Mouse (Mus musculus): ENCODE measurements around the gene Socs3. TPM values are rescaled to one million over a fixed set of nuclear protein-coding genes. Genes with fewer than 3 reads are reported as not detected.

Gene Socs3
- total RNA-seq, 1 experiment from 2014 or later: 44.5 TPM

DNA sequence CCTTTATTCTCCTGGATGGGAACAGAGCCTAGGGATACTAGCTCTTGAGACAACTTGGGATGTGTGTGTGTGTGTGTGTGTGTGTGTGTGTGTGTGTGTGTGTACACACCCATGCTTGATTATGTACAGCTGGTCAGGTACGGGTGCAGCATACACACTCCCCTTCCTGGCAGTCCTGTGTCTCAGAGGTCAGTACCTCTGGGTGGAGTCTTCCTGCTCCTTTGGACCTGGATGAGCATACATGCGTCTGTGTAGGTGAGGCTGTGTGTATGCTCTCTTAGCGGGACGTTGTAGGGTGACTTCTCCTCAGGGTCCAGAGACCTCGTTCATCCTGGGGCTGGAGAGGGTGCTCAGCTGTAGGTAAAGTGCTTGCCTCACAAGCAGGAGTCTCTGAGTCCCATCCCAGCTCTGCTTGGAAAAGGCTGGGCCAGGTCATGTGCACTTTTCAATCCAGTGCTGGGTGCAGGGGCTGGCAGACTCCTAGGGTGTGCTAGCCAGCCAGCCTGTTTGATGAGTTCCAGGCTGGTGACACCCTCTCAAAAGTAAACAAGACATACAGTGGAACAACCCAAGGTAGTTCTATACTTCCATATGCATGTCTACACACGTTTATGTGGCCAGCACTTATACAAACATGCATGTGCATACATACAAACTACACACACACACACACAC, 29.6 kb upstream of the Socs3 start:
- no peak for ATAC-seq (replicated peaks in 1 of 2; ENCODE audit: insufficient read depth in 1 of 2, low FRiP score in 2 of 2, low TSS enrichment in 1 of 2, low read depth in 1 of 2, poor library complexity in 2 of 2, severe bottlenecking in 2 of 2)

- ATAC-seq (replicated peaks in 1 of 2; ENCODE audit: insufficient read depth in 1 of 2, low FRiP score in 2 of 2, low TSS enrichment in 1 of 2, low read depth in 1 of 2, poor library complexity in 2 of 2, severe bottlenecking in 2 of 2): no peak
Measured at GRCm38 (mm10) chr11:117998356-117998755, 28.5 kb upstream of the Socs3 start.

DNA sequence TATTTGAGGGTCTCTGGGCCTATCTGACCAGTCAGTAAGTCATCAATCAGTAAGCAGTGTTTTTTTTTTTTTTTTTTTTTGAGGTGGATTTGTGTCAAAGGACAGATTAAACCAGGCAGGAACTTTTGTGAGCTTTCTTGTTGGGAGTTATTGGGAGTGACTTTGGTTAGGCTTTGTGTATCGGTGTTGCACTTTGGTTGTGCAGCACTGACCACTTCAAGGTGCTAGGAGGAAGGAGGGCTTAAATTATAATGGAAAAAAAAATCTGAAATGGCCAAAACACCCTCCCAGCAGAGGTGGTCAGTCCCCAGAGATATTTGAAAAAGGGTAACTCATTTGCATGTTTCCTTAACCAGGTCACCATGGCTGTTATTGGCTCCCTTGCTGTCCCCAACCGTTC, 27.2 kb upstream of the Socs3 start:
- ATAC-seq (replicated peaks in 1 of 2; ENCODE audit: insufficient read depth in 1 of 2, low FRiP score in 2 of 2, low TSS enrichment in 1 of 2, low read depth in 1 of 2, poor library complexity in 2 of 2, severe bottlenecking in 2 of 2): no peak

GRCm38 (mm10) chr11:117996066-117996465, 26.2 kb upstream of the Socs3 start:
- no peak for ATAC-seq (replicated peaks in 1 of 2; ENCODE audit: insufficient read depth in 1 of 2, low FRiP score in 2 of 2, low TSS enrichment in 1 of 2, low read depth in 1 of 2, poor library complexity in 2 of 2, severe bottlenecking in 2 of 2)

- no peak for ATAC-seq (replicated peaks in 1 of 2; ENCODE audit: insufficient read depth in 1 of 2, low FRiP score in 2 of 2, low TSS enrichment in 1 of 2, low read depth in 1 of 2, poor library complexity in 2 of 2, severe bottlenecking in 2 of 2)
Measured at GRCm38 (mm10) chr11:117995661-117996060, 25.8 kb upstream of the Socs3 start.

- ATAC-seq (replicated peaks in 1 of 2; ENCODE audit: insufficient read depth in 1 of 2, low FRiP score in 2 of 2, low TSS enrichment in 1 of 2, low read depth in 1 of 2, poor library complexity in 2 of 2, severe bottlenecking in 2 of 2): no peak
Measured at GRCm38 (mm10) chr11:117995255-117995654, 25.4 kb upstream of the Socs3 start.

DNA sequence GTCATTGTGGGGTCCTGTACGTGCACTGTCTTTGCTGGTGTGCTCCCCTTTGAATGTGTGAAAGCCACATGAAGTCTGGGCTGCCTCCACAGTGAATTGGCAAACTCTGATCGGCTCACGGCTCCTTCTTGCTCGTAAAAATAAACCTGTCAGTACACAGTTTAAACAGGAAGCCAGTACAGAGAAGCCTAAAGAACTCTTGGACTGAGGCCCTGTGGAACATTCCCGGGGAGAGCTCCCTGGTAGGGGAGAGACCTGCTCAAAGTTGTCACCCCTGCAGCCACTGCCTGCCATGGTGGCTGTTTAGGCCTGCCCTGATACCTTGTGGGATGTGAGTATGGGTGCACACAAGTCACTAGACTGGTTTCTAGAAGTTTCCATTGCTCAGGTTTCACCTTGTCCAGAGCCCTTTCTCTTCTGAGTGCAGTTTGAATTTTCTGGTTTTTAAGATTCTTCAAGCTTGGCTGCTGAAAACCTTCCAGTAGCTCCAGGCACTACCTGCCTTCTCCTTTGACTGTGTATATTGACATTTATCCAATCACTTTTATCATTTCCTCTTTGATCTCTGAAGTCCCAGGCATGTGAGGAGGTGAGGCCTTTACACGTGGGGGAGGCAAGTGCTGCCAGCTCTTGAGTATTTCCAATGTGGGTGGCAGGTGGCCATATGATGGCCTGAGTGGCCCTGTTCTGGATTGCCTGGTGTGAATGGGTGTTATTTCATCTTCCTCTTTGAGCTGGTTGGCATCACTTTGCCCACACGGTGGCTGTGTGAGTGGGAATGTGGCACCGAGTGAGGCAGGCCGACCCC, 24.6 kb upstream of the Socs3 start:
- ATAC-seq (replicated peaks in 1 of 2; ENCODE audit: insufficient read depth in 1 of 2, low FRiP score in 2 of 2, low TSS enrichment in 1 of 2, low read depth in 1 of 2, poor library complexity in 2 of 2, severe bottlenecking in 2 of 2): no peak

DNA sequence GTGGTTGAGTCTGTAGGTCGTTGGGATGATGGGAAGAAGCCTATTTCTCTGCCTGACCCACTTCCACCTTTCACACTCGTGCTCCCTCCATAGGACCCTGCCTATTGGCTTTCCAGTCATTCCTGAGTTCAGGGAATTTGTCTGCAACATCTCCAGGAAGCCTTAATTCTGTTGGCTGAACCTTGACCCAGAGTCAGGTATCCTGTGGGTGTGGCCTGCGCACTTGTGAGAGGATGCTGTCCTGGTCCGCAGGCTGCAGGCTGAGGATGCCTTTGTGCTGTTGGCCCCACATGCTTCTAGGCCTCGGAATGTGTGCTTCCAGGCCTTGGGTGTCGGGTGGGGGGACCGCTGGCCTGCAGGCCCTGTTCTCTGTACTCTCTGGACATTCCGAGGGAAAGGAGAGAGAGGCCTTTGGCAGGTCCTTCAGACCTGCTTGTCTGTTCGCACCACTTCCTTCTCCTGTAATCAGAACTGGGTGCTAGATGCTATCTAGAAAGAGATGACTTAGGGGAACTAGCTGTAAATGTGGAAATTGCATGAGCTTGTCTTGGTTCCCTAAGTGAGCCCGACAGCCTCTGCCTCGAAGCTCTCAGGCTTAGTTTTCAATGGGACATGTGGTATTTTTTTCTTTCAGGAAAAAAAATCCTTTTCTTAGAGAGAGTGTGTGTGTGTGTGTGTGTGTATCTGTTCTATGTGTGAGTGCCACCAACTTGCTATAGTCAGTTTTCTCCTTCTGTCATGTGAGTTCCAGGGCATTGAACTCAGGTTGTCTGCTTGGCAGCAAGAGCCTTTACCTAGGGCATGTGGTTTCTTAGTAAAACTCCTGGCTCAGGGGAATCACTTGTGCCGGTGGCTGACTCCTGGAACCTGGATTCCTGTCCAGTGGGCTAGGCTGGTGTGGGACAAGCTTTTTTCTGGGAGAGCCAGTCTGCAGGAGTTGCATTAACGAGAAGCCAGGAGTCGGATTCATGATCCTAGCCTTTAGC, 23.6 kb upstream of the Socs3 start:
- peak in 1 of 2 experiments; percentile 14; a peak in 2 of 4 replicates for ATAC-seq (replicated peaks in 1 of 2; ENCODE audit: insufficient read depth in 1 of 2, low FRiP score in 2 of 2, low TSS enrichment in 1 of 2, low read depth in 1 of 2, poor library complexity in 2 of 2, severe bottlenecking in 2 of 2)

DNA sequence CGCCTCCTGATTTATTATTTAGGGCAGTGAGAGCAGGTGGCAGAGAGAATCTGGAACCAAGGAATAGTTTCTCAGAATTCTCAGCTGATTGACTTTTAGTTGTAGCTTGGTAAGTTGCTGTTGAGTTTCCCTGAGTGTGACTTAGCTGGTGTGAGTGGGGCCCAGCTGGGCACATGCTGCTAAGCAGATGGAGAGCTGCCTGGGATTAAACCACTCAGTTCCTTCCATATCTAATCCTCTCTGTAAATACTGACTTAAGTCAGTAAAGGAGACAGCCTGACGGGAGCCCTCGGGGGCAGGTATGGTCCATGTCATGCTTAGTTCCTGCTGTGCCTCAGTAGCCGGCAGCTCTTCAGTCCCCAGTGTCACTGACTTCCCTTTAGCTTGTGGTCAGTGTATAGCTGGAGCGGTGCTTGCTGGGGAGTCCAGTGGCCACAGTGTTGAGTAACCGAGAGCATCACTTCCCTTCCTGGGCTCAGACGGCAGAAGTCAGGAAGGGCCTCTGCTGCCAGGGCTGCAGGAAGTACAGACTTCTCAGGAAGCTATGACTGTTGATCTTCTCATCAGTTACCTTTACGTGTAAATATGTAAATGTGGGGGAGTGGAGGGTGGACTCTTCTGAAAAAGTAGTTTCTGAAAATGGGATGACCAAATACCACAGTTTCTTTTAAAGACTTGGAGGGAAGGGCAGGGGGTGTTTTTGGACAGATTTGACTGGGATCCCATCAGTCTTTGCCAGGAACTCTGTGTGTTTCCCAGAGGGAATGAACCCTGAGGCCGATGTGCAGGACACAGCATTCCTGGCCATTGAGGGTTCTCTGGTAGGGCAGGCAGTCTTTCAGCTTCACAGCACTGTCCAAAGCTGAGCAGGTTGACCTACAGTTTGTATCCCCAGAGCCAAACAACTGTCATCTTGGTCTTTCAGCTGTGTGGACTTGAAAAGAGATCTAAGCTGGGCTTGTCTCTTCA, 21.9 kb upstream of the Socs3 start:
- ATAC-seq (replicated peaks in 1 of 2; ENCODE audit: insufficient read depth in 1 of 2, low FRiP score in 2 of 2, low TSS enrichment in 1 of 2, low read depth in 1 of 2, poor library complexity in 2 of 2, severe bottlenecking in 2 of 2): peak; percentile 74 to 85

DNA sequence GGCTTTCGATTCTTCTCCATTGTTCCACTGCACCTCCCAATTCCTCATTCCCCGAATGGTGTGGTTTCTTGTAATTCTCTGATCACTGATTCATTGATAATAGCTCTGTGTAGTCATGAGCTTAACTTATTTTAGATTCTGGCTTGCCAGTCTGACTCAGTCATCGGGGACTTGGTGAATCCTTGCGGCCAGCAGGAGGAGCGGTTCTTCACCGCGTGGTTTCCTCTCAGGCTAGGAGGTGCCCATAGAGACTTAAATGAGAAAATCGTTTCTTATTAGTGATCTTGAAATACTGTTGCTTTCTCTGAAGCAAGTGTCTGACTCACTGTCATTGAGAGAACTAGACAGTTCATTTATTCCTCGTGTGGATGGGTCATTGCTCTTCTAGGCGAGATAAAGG, 20.1 kb upstream of the Socs3 start:
- ATAC-seq (replicated peaks in 1 of 2; ENCODE audit: insufficient read depth in 1 of 2, low FRiP score in 2 of 2, low TSS enrichment in 1 of 2, low read depth in 1 of 2, poor library complexity in 2 of 2, severe bottlenecking in 2 of 2): no peak

DNA sequence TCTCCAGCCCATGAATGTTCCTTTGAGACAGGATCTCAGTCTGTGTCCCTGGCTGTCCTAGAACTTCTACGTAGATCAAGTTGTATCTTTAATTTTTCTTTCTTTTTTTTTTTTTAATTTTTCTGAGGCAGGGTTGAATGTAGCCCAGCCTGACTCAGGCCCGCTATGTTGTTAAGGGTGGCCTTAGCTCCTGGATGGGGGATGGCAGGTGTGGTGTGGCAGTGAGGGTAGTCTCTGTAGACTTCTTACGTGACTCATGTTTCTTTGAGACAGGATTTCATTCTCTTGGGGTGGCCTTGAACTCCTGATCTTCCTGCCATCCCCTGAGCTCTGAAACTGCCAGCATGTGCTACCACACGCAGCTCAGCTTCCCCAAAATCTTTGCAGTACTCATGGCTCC, 19.4 kb upstream of the Socs3 start:
- no peak for ATAC-seq (replicated peaks in 1 of 2; ENCODE audit: insufficient read depth in 1 of 2, low FRiP score in 2 of 2, low TSS enrichment in 1 of 2, low read depth in 1 of 2, poor library complexity in 2 of 2, severe bottlenecking in 2 of 2)

- ATAC-seq (replicated peaks in 1 of 2; ENCODE audit: insufficient read depth in 1 of 2, low FRiP score in 2 of 2, low TSS enrichment in 1 of 2, low read depth in 1 of 2, poor library complexity in 2 of 2, severe bottlenecking in 2 of 2): no peak
Measured at GRCm38 (mm10) chr11:117987968-117988367, 18.1 kb upstream of the Socs3 start.

GRCm38 (mm10) chr11:117987032-117987451, 17.2 kb upstream of the Socs3 start:
- peak in 1 of 2 experiments; percentile 28; a peak in 1 of 4 replicates for ATAC-seq (replicated peaks in 1 of 2; ENCODE audit: insufficient read depth in 1 of 2, low FRiP score in 2 of 2, low TSS enrichment in 1 of 2, low read depth in 1 of 2, poor library complexity in 2 of 2, severe bottlenecking in 2 of 2)

GRCm38 (mm10) chr11:117986126-117987031, 16.5 kb upstream of the Socs3 start, which contains the start of gene Pgs1:
Pgs1 (plus strand) TSS chr11:117986292.
- peak; percentile 50 to 56 for ATAC-seq (replicated peaks in 1 of 2; ENCODE audit: insufficient read depth in 1 of 2, low FRiP score in 2 of 2, low TSS enrichment in 1 of 2, low read depth in 1 of 2, poor library complexity in 2 of 2, severe bottlenecking in 2 of 2)

DNA sequence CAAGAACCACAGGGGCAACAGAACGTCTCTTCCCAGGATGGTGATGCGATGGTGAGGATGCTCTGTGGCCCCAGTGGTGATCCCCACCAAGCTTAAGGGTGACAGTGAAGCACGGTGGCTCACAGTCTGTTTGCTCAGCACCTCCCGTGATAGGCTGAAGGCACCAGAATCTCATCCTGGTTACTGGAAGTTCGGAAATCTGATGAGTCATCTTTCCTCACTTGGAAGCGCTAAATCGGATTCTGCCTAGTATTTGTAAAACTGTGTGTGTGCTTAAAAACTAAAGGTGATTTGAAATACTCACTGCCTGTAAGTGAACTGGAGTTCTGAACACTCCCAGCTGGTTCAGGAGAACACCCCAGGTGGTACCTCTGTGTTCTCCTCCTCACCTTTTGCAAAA, 13.9 kb upstream of the Socs3 start:
- no peak for ATAC-seq (replicated peaks in 1 of 2; ENCODE audit: insufficient read depth in 1 of 2, low FRiP score in 2 of 2, low TSS enrichment in 1 of 2, low read depth in 1 of 2, poor library complexity in 2 of 2, severe bottlenecking in 2 of 2)

DNA sequence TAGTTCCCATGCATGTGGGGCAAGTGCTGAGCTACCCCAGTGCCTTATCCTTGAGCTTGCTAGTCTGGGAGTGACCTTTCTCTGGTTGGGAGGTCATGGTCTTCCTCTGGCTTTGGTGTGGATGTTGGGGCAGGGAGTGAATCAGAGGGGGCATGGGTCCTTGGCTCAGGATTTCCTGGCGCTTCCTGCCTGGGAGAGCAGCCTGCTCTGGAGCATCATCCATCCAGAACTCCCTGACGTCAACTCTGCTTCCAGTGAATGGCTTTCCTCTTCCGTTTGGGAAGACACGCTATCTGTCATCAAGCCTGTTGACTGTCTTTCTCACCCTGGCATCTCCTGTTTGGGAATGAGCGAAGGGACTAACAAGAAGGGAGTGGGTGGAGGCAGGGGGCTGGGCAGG, 12.6 kb upstream of the Socs3 start:
- ATAC-seq (replicated peaks in 1 of 2; ENCODE audit: insufficient read depth in 1 of 2, low FRiP score in 2 of 2, low TSS enrichment in 1 of 2, low read depth in 1 of 2, poor library complexity in 2 of 2, severe bottlenecking in 2 of 2): no peak

Data from hematopoietic stem cell, adult 5-6 weeks (primary cell).